Mouse (Mus musculus) lung, adult 18-20 months (tissue): ENCODE data around the gene Gm37240.

Experiments used
- DNase-seq, 2 experiments: peaks; one replicate each; pipeline ENCODE4 v3.0.0; 2022; ENCODE audit warnings: mixed read lengths in 2 of 2

Gene Gm37240

GRCm38 (mm10) chr3:85383330-85383729 lies 504.0 kb downstream of the Gm37240 start:
- peak; percentile 6 to 7 for DNase-seq

GRCm38 (mm10) chr3:85378703-85379395 lies 508.5 kb downstream of the Gm37240 start:
- no peak for DNase-seq

- DNase-seq, result peak; percentile 57 to 68
These were observed 509.2 kb downstream of the Gm37240 start for GRCm38 (mm10) chr3:85377946-85378702.

GRCm38 (mm10) chr3:85377505-85377904 lies 509.8 kb downstream of the Gm37240 start:
- no peak for DNase-seq

GRCm38 (mm10) chr3:85376541-85376940 lies 510.8 kb downstream of the Gm37240 start:
- no peak for DNase-seq

- no peak for DNase-seq
These were observed 514.3 kb downstream of the Gm37240 start for GRCm38 (mm10) chr3:85373039-85373438.

GRCm38 (mm10) chr3:85369847-85370246 lies 517.5 kb downstream of the Gm37240 start:
- DNase-seq, result no peak

- no peak for DNase-seq
These were observed 518.2 kb downstream of the Gm37240 start for GRCm38 (mm10) chr3:85369157-85369556.

GRCm38 (mm10) chr3:85368354-85369120 lies 518.8 kb downstream of the Gm37240 start:
- no peak for DNase-seq

- DNase-seq, result no peak
These were observed 522.6 kb downstream of the Gm37240 start for GRCm38 (mm10) chr3:85364591-85365343.

GRCm38 (mm10) chr3:85362883-85363282 lies 524.4 kb downstream of the Gm37240 start:
- no peak for DNase-seq

- no peak for DNase-seq
These were observed 530.9 kb downstream of the Gm37240 start for GRCm38 (mm10) chr3:85356373-85356772.

- DNase-seq, result no peak
These were observed 539.3 kb downstream of the Gm37240 start for GRCm38 (mm10) chr3:85348021-85348420.

GRCm38 (mm10) chr3:85341103-85341860 lies 546.0 kb downstream of the Gm37240 start:
- no peak for DNase-seq

- DNase-seq, result no peak
These were observed 546.8 kb downstream of the Gm37240 start for GRCm38 (mm10) chr3:85340491-85340890.

- DNase-seq, result no peak
These were observed 547.4 kb downstream of the Gm37240 start for GRCm38 (mm10) chr3:85339926-85340325.

- DNase-seq, result peak; percentile 25 to 29
These were observed 548.0 kb downstream of the Gm37240 start for GRCm38 (mm10) chr3:85339269-85339820.

- DNase-seq, result no peak
These were observed 548.6 kb downstream of the Gm37240 start for GRCm38 (mm10) chr3:85338755-85339095.

- no peak for DNase-seq
These were observed 549.2 kb downstream of the Gm37240 start for GRCm38 (mm10) chr3:85337881-85338754.

- DNase-seq, result no peak
These were observed 551.8 kb downstream of the Gm37240 start for GRCm38 (mm10) chr3:85335517-85335916.

- DNase-seq, result no peak
These were observed 555.0 kb downstream of the Gm37240 start for GRCm38 (mm10) chr3:85332276-85332675.
